Mouse (Mus musculus): ENCODE measurements at regions not wholly inside any gene's neighbourhood (a gene's known extent, or its start where the extent isn't known, plus 50 kb on each side); places are given as distances from the start of the nearest gene placed in this dataset.

- no peak for DNase-seq (ENCODE audit: low spot score)
Measured at GRCm38 (mm10) chr9:60998086-60998785, 203.9 kb downstream of the Uaca start.

GRCm38 (mm10) chr9:60999001-60999529 lies 204.7 kb downstream of the Uaca start:
- DNase-seq (ENCODE audit: low spot score), result no peak

GRCm38 (mm10) chr9:61000232-61000631 lies 205.9 kb downstream of the Uaca start:
- no peak for DNase-seq (ENCODE audit: low spot score)

- no peak for DNase-seq (ENCODE audit: low spot score)
Measured at GRCm38 (mm10) chr9:61002572-61002971, 208.2 kb downstream of the Uaca start.

GRCm38 (mm10) chr9:61008446-61008845 lies 214.1 kb downstream of the Uaca start:
- no peak for DNase-seq (ENCODE audit: low spot score)

- no peak for DNase-seq (ENCODE audit: low spot score)
Measured at GRCm38 (mm10) chr9:61011066-61011465, 216.7 kb downstream of the Uaca start.

- no peak for DNase-seq (ENCODE audit: low spot score)
Measured at GRCm38 (mm10) chr9:61012771-61013540, 218.6 kb downstream of the Uaca start.

- no peak for DNase-seq (ENCODE audit: low spot score)
Measured at GRCm38 (mm10) chr9:61014151-61014550, 219.8 kb downstream of the Uaca start.

GRCm38 (mm10) chr9:61015374-61015890 lies 221.1 kb downstream of the Uaca start:
- no peak for DNase-seq (ENCODE audit: low spot score)

- no peak for DNase-seq (ENCODE audit: low spot score)
Measured at GRCm38 (mm10) chr9:61016673-61017072, 222.3 kb downstream of the Uaca start.

GRCm38 (mm10) chr9:61019938-61020337 lies 225.6 kb downstream of the Uaca start:
- DNase-seq (ENCODE audit: low spot score), result no peak

- no peak for DNase-seq (ENCODE audit: low spot score)
Measured at GRCm38 (mm10) chr9:61021810-61022209, 227.5 kb downstream of the Uaca start.

GRCm38 (mm10) chr9:61022371-61023026 lies 228.2 kb downstream of the Uaca start:
- DNase-seq (ENCODE audit: low spot score), result no peak

- no peak for DNase-seq (ENCODE audit: low spot score)
Measured at GRCm38 (mm10) chr9:61025341-61025740, 231.0 kb downstream of the Uaca start.

GRCm38 (mm10) chr9:61028775-61029401 lies 234.5 kb downstream of the Uaca start:
- no peak for DNase-seq (ENCODE audit: low spot score)

- DNase-seq (ENCODE audit: low spot score), result no peak
Measured at GRCm38 (mm10) chr9:61031699-61032447, 237.5 kb downstream of the Uaca start.

- no peak for DNase-seq (ENCODE audit: low spot score)
Measured at GRCm38 (mm10) chr9:61032448-61033433, 238.4 kb downstream of the Uaca start.

- DNase-seq (ENCODE audit: low spot score), result no peak
Measured at GRCm38 (mm10) chr9:61033593-61033992, 239.3 kb downstream of the Uaca start.

- no peak for DNase-seq (ENCODE audit: low spot score)
Measured at GRCm38 (mm10) chr9:61042063-61042462, 247.7 kb downstream of the Uaca start.

- no peak for DNase-seq (ENCODE audit: low spot score)
Measured at GRCm38 (mm10) chr9:61044983-61045382, 250.6 kb downstream of the Uaca start.
